Mouse (Mus musculus) layer of hippocampus, postnatal 25 days (tissue): ENCODE results near the gene Timp4. TPM values are rescaled to one million over a fixed set of nuclear protein-coding genes. Genes with fewer than 3 reads are reported as not detected.

Experiments
- DNase-seq, 2 experiments: peaks; one replicate each; pipeline ENCODE4 v3.0.0; 2022; ENCODE audit warnings: mixed read lengths in 2 of 2, low spot score in 1 of 2; ENCODE audit errors: extremely low spot score in 1 of 2
- total RNA-seq, 2 experiments: library from RNA; stranded (reverse); gene quantifications; 2 replicates each; pipeline ENCODE4 v1.2.3; 2021

Timp4 gene
- 10 to 100 TPM; 25.6 to 25.9 TPM for total RNA-seq

- no peak for DNase-seq
Measured at GRCm38 (mm10) chr6:115252099-115252873, at the start of gene Timp4. Gene Timp4, minus strand, starts transcription at chr6:115252205.

- no peak for DNase-seq
Measured at GRCm38 (mm10) chr6:115293877-115294276, 41.9 kb upstream of the Timp4 start.

GRCm38 (mm10) chr6:115292621-115293020 lies 40.6 kb upstream of the Timp4 start:
- no peak for DNase-seq

GRCm38 (mm10) chr6:115291823-115292222 lies 39.8 kb upstream of the Timp4 start:
- DNase-seq, result no peak

GRCm38 (mm10) chr6:115291068-115291467 lies 39.1 kb upstream of the Timp4 start:
- no peak for DNase-seq

GRCm38 (mm10) chr6:115290561-115290960 lies 38.6 kb upstream of the Timp4 start:
- DNase-seq, result no peak

- no peak for DNase-seq
Measured at GRCm38 (mm10) chr6:115288223-115288622, 36.2 kb upstream of the Timp4 start.

- no peak for DNase-seq
Measured at GRCm38 (mm10) chr6:115286441-115286840, 34.4 kb upstream of the Timp4 start.

- no peak for DNase-seq
Measured at GRCm38 (mm10) chr6:115284153-115284552, 32.1 kb upstream of the Timp4 start.

- no peak for DNase-seq
Measured at GRCm38 (mm10) chr6:115279639-115280038, 27.6 kb upstream of the Timp4 start.

GRCm38 (mm10) chr6:115278086-115278485 lies 26.1 kb upstream of the Timp4 start:
- DNase-seq, result no peak

- DNase-seq, result no peak
Measured at GRCm38 (mm10) chr6:115275116-115275815, 23.3 kb upstream of the Timp4 start.

- DNase-seq, result no peak
Measured at GRCm38 (mm10) chr6:115274705-115275104, 22.7 kb upstream of the Timp4 start.

GRCm38 (mm10) chr6:115273346-115273745 lies 21.3 kb upstream of the Timp4 start:
- DNase-seq, result no peak

- DNase-seq, result no peak
Measured at GRCm38 (mm10) chr6:115271866-115272271, 19.9 kb upstream of the Timp4 start.

- no peak for DNase-seq
Measured at GRCm38 (mm10) chr6:115271326-115271725, 19.3 kb upstream of the Timp4 start.

- no peak for DNase-seq
Measured at GRCm38 (mm10) chr6:115270085-115270484, 18.1 kb upstream of the Timp4 start.

GRCm38 (mm10) chr6:115269561-115269960 lies 17.6 kb upstream of the Timp4 start:
- DNase-seq, result no peak

GRCm38 (mm10) chr6:115268551-115269385 lies 16.8 kb upstream of the Timp4 start:
- no peak for DNase-seq

GRCm38 (mm10) chr6:115267916-115268315 lies 15.9 kb upstream of the Timp4 start:
- peak; percentile 50 to 78 for DNase-seq

- no peak for DNase-seq
Measured at GRCm38 (mm10) chr6:115266791-115267190, 14.8 kb upstream of the Timp4 start.
